Mouse (Mus musculus) left cerebral cortex, adult 11 months (tissue): ENCODE results near the gene Specc1l.
"Not testable (repeated sequence)": the region's sequence is repeated elsewhere in the genome, so short reads cannot be mapped to it uniquely, and the experiment has no call there.

Source experiments
- DNase-seq: peaks from one replicate; pipeline ENCODE4 v3.0.0; 2022; ENCODE audit warnings: low spot score

Specc1l gene

DNA sequence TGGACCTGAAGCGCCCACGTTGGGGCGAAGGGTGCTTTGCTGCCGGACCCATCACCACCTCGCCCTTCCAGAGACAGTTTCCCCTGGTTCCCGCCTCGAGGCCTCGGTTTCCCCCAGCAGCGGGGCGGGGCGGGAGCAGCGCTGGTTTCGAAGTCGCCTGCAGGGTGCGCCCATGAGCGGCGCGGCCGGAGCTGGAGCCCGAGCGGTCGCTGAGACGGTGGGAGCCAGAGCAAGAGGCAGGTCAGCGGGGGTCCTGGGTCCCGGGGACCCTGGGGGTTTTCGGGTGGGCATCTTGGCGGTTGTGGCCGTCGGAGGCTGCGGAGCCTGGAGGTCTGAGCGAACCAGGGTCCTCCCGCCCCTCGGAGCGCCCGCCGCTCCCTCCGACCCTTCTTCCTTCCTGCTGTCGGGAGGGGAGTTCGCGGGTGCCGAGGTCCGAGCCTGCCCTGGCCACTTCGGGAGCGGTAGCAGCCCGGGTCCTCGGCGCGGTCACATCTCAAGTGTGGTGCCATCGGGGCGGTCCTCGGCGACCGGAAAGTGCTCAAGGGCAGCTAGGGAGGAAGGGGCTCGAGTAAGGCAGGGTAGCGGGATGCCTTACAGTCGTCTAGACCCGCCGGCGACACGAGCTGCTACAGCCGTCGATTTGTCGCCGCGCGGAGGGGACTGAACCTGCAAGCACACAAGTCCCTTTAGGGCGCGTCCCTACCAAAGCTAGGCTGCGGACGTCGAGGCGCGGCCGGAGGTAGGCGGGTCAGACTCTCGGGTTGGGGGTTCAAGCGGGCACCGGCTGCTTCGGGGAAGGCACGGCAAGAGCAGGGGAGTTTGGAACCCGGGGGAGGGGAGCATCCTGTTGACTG lies 105.3 kb downstream of the Specc1l start:
- DNase-seq: no peak

DNA sequence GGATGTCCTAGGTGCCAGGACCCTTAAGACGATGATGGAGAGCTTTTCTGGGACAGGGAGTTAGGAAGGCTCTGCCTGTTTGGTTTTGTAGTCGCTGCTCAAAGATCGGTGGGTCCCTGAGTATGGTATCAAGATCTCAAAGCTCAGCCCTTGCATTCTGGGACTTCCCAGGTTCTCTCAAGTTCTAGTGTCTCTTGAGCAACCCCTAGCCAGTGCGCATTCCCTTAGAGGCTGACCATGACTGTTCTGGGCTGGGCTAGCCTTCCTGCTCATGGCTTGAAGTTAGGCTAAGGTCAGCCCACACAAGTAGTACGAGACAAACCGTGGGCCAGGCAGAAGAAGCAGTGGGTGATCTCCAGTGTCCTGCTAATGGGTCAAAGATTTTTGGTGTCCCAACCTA lies 106.3 kb downstream of the Specc1l start:
- no peak for DNase-seq

DNA sequence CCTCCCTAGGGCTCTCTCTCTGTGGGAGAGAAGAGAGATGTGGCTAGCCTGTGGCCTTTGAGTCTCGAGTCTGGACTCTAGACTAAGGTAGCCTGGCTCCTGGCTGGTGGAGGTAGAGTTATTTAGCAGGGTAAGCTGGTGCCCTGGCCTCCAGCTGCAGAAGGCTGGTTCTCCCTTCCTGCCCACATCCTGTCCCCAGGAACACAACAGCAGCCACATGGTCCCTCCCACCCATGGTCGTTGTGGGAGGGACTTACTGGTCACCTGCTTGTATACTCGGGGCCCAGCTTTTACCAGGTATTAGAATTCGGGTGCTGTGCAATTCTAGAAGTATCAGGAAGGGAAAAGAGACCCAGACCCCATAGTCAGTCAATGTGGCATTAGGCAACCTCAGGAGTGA lies 108.4 kb downstream of the Specc1l start:
- no peak for DNase-seq

DNA sequence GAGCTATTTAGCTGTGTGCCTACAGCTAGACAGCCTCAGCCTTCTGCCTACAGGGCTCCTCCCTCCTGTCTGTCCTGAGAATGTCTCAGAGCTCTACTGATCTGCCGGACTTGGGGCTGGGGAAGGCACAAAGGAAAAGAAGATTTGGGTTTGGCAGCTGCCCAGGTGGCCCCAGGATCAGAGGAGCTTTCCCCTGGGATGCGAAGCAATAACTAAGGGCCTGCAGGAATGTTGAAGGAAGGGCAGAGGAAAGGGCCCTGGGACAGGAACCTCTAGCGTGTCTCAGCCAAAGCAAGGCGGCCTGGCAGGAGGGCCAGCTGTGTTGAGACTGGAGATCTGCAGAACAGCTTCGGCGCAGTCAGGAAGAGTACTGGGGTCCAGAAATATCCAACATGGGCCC lies 111.1 kb downstream of the Specc1l start:
- no peak for DNase-seq

DNA sequence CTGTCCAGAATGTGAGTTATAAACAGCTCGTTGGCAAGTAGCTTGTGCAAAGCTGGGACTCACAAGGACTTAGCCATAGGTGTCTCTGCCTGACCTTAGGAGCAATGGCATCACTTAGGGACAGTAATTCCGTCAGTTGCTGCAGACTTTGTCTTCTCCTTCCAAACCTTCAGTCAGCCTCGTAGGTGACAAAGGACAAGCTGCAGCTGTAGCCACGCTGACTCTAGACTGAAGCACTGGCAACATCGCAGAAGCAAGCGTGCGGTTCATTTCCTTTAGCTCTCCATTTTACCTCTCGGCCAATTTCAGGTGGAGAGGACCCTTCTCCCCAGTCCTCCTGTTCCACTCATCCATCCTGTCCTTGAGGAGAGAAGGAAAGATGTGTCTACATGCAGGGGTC lies 112.1 kb downstream of the Specc1l start:
- DNase-seq: no peak

DNA sequence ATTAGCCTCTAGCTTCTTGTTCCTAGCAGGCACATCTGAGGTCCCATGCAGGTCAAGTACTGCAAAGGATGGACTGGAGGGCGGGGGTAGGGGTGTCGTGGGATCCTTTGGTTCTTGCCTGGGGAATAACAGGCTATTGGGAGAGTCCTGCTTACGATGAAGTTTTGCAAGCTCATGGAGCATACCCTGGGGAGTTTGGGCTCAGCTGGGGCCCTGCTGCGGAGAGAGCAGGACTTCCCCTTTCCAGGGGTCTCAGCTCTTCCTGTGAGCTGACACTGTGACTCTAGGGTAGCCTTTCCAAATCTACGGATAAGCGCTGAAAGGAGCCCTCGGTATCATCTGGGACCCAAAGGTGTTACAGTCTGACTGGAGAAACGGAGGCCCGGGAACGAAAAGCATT lies 112.5 kb downstream of the Specc1l start:
- no peak for DNase-seq

DNA sequence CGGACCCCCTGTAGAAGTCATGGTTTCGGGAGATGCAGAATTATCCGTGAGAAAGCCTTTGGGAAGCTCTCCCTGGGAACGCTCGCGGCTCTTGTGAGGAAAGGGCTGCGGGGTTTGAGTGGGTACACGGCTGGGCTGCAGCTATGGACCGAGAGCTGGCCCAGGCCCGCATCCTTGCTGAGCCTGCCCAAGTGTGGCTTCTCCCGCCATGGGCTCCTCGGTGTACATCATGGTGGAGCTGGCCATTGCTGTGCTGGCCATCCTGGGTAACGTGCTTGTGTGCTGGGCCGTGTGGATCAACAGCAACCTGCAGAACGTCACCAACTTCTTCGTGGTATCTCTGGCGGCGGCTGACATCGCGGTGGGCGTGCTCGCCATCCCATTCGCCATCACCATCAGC lies 113.9 kb downstream of the Specc1l start:
- no peak for DNase-seq

DNA sequence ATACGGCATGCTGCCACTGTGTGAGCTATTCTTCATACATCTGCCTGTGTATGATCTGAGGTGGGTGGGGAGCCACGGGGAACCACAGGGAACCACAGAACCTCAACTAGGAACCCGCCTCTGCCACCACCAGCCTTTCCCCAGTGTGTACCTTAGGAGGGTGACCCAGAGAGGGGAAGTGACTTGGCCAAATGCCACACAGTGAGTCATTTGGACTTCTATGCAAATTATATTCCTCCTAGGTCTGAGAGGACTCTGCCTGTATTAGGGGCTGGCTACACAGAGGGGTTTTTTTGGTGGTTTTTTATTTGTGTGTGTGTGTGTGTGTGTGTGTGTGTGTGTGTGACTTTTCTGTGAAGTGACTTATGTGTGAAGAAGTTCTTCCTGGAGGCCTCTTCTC lies 114.7 kb downstream of the Specc1l start:
- DNase-seq: no peak

DNA sequence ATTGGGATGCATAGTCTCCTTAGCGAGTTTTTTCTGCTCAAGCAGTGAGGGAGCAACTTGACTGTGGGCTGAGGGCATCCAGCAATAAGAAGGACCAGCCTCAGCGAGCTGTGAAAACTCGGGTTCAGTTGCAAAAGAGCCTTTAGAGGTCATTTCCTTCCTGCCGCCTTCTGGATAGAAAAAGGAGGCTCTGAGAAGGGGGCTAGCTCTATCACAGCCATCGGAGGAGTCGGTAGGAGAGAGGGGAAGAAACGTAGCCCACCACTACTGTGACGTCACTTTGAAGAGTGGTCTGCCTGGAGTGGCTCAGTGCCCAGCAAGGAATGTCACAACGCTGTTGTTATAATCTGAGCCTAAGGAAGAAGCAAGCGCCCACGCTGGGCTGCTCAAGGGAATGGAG lies 115.2 kb downstream of the Specc1l start:
- no peak for DNase-seq

DNA sequence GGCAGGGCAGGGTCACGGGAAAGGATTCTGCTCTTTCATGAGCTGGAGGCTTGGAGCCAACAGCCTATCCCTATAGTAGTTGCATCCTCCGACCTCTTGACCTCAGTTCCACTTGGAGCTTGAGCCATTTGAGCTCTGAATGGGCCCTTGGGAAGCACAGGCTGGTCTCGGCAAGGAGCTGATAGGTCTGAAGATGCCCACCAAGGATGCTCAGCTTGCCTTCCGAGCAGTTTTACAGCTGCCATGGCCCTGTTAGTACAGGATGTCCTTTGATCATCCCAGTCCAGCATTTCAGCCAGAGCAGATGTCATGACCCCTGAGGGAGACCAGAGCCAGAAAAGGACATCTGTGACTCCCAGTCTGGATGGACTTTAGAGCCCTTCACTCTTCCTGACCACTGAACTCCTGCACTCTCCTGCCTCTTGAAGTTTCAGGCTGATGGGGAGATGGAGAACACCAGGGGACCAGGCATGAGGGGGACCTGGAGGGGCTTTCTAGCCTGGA lies 116.4 kb downstream of the Specc1l start:
- no peak for DNase-seq

DNA sequence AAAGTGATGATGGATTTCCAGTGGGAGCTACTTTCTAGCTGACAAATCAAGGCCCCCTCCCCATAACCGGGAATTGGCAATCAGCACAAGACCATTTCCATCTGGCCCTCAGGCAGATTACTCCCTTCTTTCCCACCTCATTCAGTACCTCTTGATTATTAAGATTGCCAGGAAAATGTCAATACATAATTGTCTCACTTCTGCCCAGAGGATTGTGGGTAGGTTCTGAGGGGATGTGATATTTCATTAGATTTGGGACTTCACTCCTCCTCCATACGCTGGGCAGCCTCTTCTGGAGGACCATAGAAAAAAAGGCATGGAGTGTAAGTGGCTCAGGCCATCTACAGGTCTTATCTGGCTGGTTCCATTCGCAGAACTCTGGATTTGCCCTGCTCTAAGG lies 120.4 kb downstream of the Specc1l start:
- DNase-seq: no peak

DNA sequence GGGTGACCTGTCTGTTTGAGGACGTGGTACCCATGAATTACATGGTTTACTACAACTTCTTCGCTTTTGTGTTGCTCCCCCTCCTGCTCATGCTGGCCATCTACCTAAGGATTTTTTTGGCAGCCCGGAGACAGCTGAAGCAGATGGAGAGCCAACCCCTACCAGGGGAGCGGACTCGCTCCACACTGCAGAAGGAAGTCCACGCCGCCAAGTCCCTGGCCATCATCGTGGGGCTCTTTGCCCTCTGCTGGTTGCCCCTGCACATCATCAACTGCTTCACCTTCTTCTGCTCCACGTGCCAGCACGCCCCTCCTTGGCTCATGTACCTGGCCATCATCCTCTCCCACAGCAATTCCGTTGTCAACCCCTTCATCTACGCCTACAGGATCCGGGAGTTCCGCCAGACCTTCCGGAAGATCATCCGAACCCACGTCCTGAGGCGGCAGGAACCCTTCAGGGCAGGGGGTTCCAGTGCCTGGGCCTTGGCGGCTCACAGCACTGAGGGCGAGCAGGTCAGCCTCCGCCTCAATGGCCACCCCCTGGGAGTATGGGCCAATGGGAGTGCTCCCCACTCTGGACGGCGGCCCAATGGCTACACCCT lies 121.4 kb downstream of the Specc1l start:
- no peak for DNase-seq

DNA sequence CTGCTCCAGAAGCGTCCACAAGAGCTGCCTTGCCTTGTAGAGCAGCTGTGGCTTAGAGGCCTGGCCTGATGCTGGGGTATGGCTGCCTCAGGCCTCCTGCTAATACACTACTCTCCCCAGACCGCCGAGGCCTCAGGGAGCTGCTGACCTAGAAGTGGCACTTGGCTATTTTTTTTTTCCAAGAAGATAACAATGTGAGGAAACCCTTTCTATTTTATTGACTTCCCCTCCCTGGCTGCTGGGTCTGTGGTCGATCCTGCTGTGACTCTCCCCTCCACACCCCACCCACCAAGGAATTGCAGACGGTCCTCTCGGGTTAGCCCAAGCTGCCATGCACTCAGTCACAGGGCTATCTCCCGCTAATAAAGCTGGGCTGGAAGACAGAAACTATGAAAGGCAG lies 122.3 kb downstream of the Specc1l start:
- DNase-seq: no peak

DNA sequence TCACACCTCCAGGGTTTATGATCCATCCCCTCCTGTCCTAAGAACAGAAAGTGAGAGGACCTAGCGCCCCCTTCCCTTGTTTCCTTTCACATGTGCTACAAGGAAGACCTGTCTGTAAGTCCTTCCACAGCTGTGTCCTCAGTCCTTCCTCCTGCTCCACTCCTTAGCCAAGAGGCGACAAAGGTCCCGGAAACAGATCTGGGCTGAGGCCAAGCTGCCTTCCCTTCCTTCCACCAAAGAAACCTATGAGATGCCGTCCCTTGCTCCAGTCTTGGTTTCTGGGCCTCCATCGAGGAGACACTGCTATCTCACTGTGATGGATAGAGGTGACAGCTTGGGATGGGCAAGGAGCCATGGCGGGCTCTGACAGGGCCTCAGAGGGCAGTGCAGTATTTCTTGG lies 123.2 kb downstream of the Specc1l start:
- no peak for DNase-seq

DNA sequence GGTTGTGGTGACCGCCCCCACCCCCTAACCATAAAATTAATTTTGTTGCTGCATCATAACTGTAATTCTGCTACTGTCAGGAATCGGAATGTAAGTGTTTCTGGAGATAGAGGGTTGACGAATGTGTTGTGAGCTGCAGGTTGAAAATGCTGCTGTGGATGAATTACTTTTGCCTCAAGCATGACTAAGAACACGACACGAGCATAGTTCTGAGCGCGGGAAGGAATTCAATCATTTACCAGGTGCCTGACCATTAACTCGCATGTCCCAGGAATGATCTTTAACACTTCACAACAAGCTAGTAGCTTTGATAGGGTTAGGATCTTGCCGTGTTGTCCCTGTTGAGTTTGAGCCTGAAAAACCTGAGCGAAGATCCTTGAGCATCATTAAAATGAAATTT lies 125.4 kb downstream of the Specc1l start:
- no peak for DNase-seq

DNA sequence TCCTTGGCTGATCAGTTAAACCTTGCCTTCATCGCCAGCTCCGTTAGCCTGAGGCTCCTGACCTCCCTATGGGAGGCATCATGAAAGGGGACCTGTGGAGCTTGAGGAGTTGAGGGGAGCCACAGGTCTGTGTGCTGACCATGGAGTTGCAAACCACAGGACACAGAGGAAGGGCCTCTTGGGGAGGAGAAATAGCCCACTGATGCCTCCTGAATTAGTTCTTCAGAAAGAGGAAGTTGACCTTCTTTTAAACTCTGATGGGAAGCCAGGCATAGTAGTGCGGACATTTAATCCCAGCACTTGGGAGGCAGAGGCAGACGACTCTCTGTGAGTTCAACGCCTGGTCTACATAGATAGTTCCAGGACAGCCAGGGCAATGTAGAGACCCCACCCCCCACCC lies 127.0 kb downstream of the Specc1l start:
- DNase-seq: no peak

DNA sequence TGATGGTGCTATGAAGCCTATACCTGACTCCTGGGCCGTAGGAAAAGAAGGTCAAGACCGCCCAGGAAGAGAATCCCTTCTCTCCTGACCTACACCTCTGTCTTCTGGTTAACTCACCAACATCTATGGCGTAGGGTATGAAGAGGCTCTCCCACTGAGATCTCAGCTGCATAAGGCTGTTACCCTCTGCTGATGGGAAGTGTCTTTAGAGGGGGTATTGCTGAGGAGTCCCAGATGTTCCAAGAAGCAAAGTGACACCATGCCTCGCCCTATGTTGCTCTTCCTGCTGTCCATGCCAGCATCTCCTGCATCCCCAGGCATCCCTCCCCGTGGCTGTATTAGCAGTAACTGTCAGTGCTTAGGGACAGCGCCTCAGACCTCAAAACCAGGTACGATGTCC lies 127.5 kb downstream of the Specc1l start:
- no peak for DNase-seq

DNA sequence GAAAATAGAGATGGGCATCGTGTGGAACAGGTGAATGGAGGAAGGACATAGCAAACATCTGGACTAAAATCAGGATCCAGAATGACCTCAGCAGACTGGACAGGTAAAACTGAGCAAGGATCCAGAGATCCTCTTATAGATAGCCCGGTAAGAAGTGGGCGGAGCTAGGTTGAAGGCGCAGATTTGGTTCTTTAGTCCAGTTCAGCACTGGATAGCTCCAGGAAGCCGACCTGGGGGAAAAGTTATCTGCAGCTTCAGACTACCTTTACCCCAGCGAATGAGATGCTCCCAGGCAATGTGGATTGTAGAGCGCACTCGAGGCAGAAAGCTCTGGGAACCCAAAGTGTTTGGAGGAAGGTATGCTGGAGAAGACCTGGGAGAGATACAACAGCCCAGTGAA lies 130.1 kb downstream of the Specc1l start:
- DNase-seq: no peak

DNA sequence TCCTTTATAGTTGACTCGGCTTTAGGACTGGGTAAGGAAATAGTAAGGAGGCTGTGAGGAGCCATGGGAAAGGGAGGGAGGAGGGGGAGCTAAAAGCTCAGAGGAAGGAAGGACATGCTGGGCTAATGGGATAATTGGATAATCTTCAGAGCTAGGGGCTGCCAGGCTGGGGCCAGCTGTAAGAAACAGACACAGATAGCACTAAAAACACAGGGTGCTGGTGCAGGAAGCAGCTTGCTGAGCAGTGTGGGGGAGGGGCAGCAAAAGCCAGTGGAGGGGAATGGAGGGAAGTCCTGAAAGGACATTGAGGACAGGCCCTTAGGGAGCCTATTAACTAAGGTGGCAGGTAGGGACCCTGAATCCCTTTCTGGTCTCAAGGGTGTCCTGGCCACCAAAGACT lies 132.7 kb downstream of the Specc1l start:
- not testable (repeated sequence) for DNase-seq

DNA sequence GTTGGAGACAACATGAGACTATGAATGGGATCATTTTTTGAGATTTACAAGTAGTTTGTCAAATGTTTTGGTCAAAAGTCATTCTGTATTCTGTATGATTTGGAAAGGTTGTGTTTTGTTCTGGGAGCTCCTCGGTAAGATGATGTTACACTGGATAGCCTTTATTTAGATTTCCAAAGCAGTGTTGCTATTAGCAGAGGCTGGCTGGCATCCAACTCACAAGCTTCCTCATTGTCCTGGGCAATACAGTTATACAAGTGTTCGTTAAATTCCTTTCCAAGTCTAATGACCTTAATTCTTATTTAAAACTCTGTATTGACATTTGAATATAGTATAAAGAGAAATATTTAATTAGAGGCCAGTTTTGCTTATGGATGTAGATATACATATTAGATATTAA lies 133.4 kb downstream of the Specc1l start:
- no peak for DNase-seq

DNA sequence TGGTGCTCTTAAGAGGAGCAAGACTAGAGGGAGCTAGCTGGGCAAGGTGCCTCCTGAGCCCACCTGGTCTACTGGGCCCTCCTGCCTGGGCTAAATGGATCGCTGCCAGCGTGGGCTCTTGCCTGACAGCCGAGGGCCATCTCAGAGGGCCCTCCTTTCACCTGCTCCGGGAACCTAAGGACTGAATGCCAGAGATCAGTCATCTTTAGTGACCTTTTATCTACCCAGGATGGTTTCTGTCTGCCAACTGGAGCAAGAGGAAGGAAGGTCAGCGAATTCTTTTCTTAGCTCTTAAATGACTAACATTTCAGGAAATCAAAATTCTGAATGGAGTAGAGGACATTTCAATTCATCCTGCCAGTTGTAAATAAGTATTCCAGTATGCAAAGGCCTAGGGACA lies 138.7 kb downstream of the Specc1l start:
- DNase-seq: no peak

DNA sequence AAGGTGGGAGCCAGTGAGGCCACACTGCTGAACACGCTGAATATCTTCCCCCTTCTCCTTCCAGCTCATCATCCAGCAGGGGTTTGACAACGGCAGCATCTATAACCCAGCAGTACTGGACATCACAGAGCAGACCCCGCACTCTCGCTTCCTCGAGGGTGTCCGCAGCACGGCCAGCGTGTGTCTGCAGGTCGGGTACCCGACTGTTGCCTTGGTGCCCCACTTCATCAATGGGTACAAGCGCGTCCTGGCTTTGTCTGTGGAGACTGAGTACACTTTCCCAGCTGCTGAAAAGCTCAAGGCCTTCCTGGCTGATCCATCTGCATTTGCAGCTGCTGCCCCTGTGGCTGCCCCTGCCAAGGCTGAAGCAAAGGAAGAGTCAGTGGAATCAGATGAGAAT lies 140.7 kb downstream of the Specc1l start:
- DNase-seq: no peak

DNA sequence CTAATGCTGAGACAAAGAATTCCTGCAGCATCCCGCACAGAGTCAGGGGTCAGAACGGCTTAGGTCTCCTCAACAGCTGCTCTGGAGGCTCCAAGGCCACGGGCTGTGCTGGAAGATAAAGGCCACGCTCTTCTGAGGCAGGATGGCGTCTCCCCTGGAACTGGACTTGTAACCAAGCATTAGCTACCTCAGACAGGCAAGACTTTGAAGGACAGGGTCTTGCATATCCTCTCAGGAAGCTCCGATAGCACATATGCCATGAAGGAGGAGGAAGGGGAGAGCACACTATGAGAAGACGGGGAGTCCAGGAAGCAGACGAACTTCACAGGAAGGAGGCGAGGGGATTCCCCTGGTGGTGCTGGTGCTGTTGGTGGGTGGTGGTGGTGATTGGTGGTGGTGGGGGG lies 142.0 kb downstream of the Specc1l start:
- not testable (repeated sequence) for DNase-seq

DNA sequence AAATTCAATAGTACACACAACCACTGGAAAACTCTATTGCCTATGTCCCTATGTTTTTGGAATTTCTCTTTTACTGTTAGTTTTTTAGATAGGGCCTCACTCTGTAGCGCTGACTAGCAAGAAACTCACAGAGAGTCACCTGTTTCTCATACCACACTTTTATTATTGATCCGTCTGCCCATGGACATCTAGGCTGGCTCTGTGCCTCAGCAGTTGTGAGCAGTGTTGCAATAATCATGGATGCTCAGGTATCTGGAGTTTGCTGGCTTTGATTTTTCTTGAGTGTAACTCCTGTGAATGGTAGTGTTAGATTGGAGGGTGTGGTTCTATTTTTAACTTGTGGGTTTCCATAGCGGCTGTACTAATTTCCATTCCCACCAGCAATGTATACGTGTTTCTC lies 143.5 kb downstream of the Specc1l start:
- no peak for DNase-seq
